9 mouse cellular contexts compared by ENCODE assay signal in the genomic region with DNA sequence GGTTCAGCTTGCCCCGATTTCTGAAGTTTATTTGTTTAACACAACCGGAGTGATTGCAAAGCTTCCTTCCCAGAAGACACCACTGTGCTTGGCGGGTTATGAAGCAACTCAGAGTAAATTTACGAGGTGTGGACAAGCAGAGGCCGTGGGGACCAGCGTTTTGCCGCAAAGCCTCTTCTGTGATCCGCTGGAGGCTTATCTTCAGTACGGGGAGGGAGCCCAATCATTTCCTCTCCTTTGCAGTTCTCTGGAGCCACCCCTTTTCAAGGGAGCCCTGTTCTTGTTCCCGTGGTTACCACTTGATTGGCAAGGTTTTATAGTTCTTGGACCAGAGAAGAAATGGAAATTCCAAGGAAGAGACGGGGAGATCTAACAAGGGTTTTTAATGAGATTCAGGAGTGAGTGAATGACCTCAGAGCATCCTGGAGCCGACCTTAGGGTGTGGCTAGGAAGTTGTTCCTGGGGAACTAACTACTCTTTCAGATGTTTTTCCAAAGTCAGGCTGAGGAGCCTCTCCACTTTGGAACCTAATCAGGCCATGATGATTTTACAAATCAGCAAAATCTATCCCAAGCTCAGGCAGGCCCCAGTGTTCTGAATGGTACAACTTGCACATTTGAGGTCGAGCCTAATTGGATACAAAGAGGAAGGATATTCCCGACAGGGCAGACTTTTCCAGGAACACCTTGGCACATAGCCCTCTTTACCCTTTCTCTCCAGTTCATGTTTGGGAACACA. TPM values are rescaled to one million over a fixed set of nuclear protein-coding genes. Genes with fewer than 3 reads are reported as not detected.
A peak's percentile ranks its signal among the peaks of the same experiment; 100 is the strongest.
DNase-seq lines count a peak whose midpoint lies in the region; ATAC-seq lines count a peak whose summit lies in the region.
"Had no signal": no experiment of that assay in that cellular context is flagged by ENCODE, and none has a peak within 500 bp of the region (broad histone marks: within the 10 kb centered on the region; RNA-seq: fewer than 3 reads in every experiment).

No protein-coding gene starts in this region.

- no peaks in the 10 kb centered on the region for H3K9me3 ChIP-seq in neural tube, embryonic 15.5 days (replicated peaks)
- H3K9me3 ChIP-seq: liver, embryonic 13.5 days had no signal

- H3K4me3 ChIP-seq in neural tube, embryonic 15.5 days (replicated peaks), result no peak overlapping the region
- H3K4me3 ChIP-seq: liver, embryonic 13.5 days had no signal

- WGBS in neural tube, embryonic 15.5 days, result 11% methylated on average over 14 of the region's 14 CpGs

- peak overlapping the region; percentile 18; the same call in 1 of the 2 replicates for H3K27ac ChIP-seq in neural tube, embryonic 15.5 days (replicated peaks)
- H3K27ac ChIP-seq: liver, embryonic 13.5 days had no signal

- H3K4me1 ChIP-seq in neural tube, embryonic 15.5 days, result peaks cover 7% of the 10 kb centered on the region

- DNase-seq in adrenal gland, postnatal 36 days, result peak; percentile 10 to 39
- no peak for DNase-seq in adrenal gland, postnatal 25 days
- DNase-seq in R1 (ENCODE audit: low read depth, low spot score), result peak; percentile 89
- DNase-seq in heart, adult 18-20 months, result peak; percentile 79 to 89
- peak; percentile 46 to 71 for DNase-seq in kidney, postnatal 36 days
- DNase-seq in layer of hippocampus, adult 11-12 months (ENCODE audit: low spot score), result no peak
- DNase-seq: liver, embryonic 13.5 days had no signal

- no peak overlapping the region for H3K9ac ChIP-seq in neural tube, embryonic 15.5 days (replicated peaks)
- H3K9ac ChIP-seq: liver, embryonic 13.5 days had no signal

- H3K36me3 ChIP-seq in neural tube, embryonic 15.5 days, result no peaks in the 10 kb centered on the region
- H3K36me3 ChIP-seq: liver, embryonic 13.5 days had no signal

- H3K4me2 ChIP-seq in neural tube, embryonic 15.5 days, result peak overlapping the region; percentile 13
- H3K4me2 ChIP-seq: liver, embryonic 13.5 days had no signal

- no peak for ATAC-seq in neural tube, embryonic 15.5 days (ENCODE audit: low FRiP score)
- ATAC-seq in activated CD4-positive, CD25-positive, alpha-beta regulatory T cell, adult 4 months, result no peak

- no peaks in the 10 kb centered on the region for H3K27me3 ChIP-seq in neural tube, embryonic 15.5 days (replicated peaks)

RNA-seq across cellular contexts. Expression of a gene that starts 25.0 kb away (rescaled TPM):
- 1 to 10 TPM; 4.7 to 7.7 TPM for total RNA-seq in adrenal gland, postnatal 36 days (2021)
- 7.0 TPM in 2 replicates for total RNA-seq in adrenal gland, postnatal 25 days (2021)
- total RNA-seq in heart, adult 18-20 months (2021), result 1 to 10 TPM; 2.5 to 3.0 TPM
- polyA plus RNA-seq in neural tube, embryonic 15.5 days (2015; fragmentation: Nextera tagmentation; extraction: Ambion mirVana), result 3.8 and 5.7 TPM in 2 replicates
- polyA plus RNA-seq in activated CD4-positive, CD25-positive, alpha-beta regulatory T cell, adult 4 months (2017; shearing (Covaris generic)), result 10 to 100 TPM; 22.0 to 28.9 TPM

Comparison
In these comparisons a context has a peak if more than half of its experiments do, and no peak if none do; other contexts are left out.
1. DNase-seq: peak in adrenal gland, postnatal 36 days (2 of 2), R1 (single experiment), heart, adult 18-20 months (2 of 2) and kidney, postnatal 36 days (2 of 2); none in adrenal gland, postnatal 25 days (single experiment) and layer of hippocampus, adult 11-12 months (single experiment).